Mouse (Mus musculus): ENCODE measurements around the gene Ces5a.
A peak's percentile ranks its signal among the peaks of the same experiment; 100 is the strongest.
"Not testable (repeated sequence)": the region's sequence is repeated elsewhere in the genome, so short reads cannot be mapped to it uniquely, and the experiment has no call there.

Gene Ces5a

GRCm38 (mm10) chr8:93535730-93536129, at the start of gene Ces5a:
Gene Ces5a (minus strand): TSS chr8:93535830.
- no peak for DNase-seq (ENCODE audit: extremely low spot score)

GRCm38 (mm10) chr8:93572841-93573240, 37.2 kb upstream of the Ces5a start:
- DNase-seq (ENCODE audit: extremely low spot score): no peak

GRCm38 (mm10) chr8:93572095-93572501, 36.5 kb upstream of the Ces5a start:
- no peak for DNase-seq (ENCODE audit: extremely low spot score)

DNA sequence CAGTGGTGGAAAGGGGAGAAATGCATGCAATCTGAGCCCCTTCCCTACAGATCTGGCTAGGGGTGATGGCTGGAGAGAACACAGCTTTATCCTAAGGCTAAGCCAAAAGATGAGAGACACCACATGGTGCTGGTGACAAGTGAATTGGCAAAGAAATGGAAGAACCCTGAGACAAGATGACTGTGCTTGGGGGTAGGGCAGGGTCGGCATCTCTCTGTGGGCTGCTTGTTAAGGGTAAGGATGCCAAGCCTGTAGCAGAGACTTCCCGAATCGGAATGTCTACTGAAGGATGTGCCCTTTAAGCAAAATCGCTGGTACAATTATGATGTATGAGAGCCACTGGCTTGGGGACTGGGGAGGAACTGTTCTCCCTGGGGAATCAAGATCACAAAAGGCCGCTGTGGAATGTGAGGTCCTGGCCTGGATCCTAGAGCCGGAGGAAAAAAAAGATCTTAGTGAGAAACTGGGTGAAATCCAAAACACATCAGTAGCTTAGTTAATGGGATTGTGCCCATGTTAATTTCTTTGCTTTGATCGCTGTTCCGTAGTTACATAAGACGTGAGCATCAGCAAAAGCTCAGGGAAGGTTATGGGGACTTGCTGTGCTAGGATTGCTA, 35.8 kb upstream of the Ces5a start:
- no peak for DNase-seq (ENCODE audit: extremely low spot score)

GRCm38 (mm10) chr8:93570186-93570530, 34.5 kb upstream of the Ces5a start:
- DNase-seq (ENCODE audit: extremely low spot score): no peak

GRCm38 (mm10) chr8:93569311-93570185, 33.9 kb upstream of the Ces5a start:
- no peak for DNase-seq (ENCODE audit: extremely low spot score)

DNA sequence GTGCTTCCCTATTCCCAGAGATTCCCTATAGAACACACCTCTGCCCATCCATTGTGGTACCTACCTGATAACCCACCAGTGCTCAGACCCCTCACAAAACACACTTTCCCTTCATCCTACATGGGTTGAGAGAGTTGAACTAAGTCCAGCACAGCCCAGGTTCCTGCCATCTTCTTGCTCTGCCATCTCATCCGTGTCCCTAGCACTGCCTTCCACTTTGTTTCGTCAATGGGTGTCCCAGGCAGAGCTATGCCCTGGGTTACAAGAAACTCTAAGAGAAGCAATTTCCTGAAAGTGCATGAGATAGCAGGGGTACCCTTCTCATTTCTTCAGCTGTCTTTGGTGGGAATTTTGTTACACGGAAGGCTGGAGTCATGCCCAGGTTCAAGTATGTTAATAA, 33.0 kb upstream of the Ces5a start:
- no peak for DNase-seq (ENCODE audit: extremely low spot score)

DNA sequence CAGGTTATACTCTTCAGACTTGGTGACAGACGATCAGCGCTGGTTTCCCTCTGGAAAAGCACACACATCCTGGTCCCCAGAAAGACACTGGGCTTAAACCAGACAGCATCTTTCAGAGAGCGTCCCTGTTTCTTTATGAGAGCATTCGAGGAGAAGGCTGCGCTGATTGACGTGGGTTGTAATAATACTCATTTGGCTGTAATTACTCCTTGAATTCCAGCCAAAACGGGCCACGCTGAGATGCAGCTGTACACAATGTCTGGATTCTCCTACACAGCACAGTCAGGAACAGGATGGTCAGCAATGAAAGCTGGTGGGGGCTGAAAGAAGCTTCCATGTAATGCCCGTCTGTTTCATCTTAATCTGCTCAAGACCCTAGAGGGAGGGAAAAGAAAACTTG, 31.5 kb upstream of the Ces5a start:
- DNase-seq (ENCODE audit: extremely low spot score): no peak

DNA sequence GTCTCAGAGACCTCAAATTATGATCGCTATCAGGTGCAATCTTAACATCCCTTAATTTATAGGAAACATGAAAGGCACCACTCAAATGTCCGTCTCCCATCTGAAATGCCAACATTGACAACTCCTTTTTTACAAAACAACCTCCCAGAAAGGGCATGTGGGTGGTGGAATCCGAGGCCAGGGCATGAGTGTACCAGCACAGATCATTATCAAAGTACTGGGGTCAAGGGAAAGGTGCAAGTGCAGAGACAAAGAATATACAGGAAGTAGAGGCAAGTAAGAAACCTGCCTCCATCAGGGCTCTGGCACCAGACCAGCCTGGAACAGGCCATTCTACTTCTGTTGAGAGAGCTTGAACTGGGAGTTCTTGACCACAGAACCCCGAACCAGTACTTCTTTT, 29.0 kb upstream of the Ces5a start:
- no peak for DNase-seq (ENCODE audit: extremely low spot score)

DNA sequence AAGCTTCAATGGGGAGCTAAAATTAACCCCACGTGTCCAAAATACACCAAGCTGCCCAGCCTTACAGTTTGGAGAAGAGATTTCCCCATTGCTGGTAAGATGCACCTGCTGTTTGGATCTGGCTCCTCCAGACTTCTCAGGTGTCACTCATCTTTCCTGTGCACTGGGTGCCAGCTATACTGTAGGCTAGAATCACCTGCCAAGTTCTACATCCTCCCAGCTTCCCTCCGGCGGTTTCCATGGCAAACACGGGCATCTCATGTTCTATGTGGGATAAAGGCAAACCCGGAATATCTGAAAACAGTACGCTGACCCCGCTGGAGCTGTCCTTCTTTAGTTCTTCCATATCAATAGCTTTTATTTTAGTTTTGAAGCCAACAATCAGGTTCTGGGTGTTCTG, 27.9 kb upstream of the Ces5a start:
- DNase-seq (ENCODE audit: extremely low spot score): no peak

DNA sequence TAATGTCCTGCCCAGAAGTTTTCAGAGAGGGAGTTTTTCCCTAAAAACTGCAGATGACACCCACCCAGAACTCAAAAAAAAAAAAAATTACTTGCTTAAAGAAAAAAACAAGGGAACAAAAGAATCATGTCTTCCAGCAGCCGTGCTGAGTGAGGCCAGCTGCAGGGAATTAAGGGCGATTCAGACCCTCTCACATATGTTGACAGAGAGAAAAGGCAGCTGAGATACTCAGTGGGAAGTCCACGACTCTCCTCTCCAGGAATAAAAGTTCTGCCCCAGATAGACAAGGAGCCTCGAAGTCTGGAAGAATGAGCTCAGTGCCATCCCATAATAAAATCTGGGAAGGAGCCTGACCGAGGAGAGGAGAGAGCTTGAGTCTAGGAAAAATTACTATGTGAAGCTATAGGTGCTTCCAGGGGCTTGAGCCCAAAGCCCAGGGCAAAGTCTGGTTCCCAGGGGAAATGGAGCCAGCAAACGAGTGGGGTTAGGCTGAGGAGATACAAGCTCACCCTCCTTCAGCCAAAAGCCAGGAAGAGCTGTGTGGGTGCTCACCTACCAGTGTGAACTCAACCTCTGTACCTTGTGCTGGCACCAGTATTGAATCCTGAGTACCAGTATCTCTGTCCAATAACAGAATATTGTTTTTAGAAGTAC, 27.1 kb upstream of the Ces5a start:
- DNase-seq (ENCODE audit: extremely low spot score): no peak

GRCm38 (mm10) chr8:93561271-93561670, 25.6 kb upstream of the Ces5a start:
- DNase-seq (ENCODE audit: extremely low spot score): no peak

DNA sequence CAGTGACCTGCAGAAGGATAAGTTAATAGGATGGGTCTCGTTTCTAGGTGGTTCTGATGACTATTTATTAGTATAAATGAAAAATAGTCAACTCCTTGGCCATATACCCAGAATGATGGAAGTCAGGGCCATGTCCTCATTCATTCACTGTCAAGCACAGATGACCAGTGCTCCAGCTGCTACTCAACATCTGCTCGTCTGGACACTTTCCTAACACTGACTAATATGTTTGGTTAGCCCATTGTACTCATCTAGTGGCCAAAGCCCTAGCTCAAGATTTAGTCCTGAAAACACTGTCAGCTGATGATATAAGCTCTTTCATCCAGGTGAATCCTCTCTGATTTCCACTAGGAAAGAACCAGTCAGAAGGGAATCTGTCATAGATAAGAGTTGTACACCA, 24.1 kb upstream of the Ces5a start:
- DNase-seq (ENCODE audit: extremely low spot score): no peak

GRCm38 (mm10) chr8:93502634-93503033, 33.0 kb downstream of the Ces5a start:
- no peak for DNase-seq (ENCODE audit: extremely low spot score)

DNA sequence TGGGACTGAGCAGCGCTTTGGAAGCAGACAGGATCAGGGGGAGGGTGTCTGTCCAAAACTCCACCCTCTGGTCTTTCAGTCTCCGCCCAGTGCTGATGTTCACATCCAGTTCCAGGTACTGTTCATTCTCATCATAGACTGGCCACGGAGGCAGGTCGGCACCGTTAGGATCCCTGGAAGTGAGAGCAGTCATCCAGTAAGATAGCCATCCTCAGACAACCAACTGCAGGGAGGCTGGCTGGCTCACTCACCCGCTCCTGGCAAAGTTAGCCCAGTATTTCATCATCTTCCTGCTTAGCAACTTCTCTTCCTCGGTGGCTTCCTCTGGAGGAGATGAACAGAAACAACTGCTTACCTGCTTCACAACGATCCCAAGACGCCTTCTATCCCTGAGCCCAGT, 36.2 kb downstream of the Ces5a start:
- DNase-seq (ENCODE audit: extremely low spot score): no peak

DNA sequence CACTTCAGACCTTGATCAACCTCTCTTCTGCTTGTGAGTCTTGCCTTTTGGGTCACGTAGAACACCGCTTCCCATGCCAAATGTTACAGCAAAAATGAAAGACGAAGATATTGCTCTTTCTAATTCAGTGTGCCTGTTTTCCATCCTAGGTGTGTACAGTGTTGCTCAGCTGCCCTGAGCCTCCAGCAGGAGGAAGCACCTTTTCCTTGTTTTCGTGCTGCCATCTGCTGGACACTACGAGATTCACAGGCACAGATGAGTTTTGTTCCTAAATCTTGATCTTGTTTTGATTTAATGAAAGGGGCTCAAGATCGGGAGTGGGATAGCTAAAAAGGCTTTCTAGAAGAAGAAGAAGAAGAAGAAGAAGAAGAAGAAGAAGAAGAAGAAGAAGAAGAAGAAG, 40.3 kb downstream of the Ces5a start:
- DNase-seq (ENCODE audit: extremely low spot score): peak; percentile 49

GRCm38 (mm10) chr8:93488743-93489142, 46.9 kb downstream of the Ces5a start:
- DNase-seq (ENCODE audit: extremely low spot score): peak; percentile 4

- no peak for DNase-seq (ENCODE audit: extremely low spot score)
Observed at GRCm38 (mm10) chr8:93478211-93478610, 57.4 kb downstream of the Ces5a start.

GRCm38 (mm10) chr8:93469733-93470132, 65.9 kb downstream of the Ces5a start:
- DNase-seq (ENCODE audit: extremely low spot score): not testable (repeated sequence)

DNA sequence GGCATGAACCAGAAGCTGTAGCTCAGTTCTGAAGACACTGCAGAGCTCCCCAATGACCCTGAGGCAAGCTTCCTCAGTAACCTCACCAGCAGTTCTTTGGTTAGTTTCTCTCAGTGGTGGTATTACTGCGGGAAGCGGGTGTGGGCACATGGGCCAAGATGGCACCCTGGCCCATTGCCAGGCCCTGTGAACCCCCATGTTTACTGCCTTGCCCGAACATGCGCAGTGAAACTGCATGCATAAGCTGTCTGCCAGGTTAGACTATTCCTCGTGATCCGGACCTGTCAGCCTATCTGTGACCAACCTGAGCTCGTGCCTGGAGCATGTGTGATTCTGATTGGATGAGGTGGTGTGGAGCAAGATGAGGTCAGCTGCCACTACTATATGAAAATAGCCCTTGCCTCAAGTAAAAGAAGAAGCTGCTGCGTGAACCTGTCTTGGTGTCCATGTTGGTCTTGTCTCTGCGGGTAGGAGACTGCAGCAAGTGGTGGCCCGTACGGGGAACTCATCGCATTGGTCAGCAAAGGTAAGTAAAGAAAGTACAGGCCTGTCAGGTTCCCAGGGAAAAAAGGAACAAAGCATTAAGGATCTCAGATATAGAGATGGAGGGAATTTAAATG, 81.3 kb downstream of the Ces5a start:
- DNase-seq (ENCODE audit: extremely low spot score): no peak

All from embryo, embryonic 9.5 days (tissue).